Mouse (Mus musculus) gastrocnemius, postnatal 25 days (tissue): ENCODE measurements around the gene Tex33. TPM values are rescaled to one million over a fixed set of nuclear protein-coding genes. Genes with fewer than 3 reads are reported as not detected.

Experiments
- microRNA-seq, 2 experiments: library from miRNA; unstranded; fragments of <30 nt; microRNA quantifications; one replicate each; pipeline ENCODE4 v1.2.0; 2021; ENCODE audit warnings: borderline replicate concordance in 2 of 2
- total RNA-seq, 2 experiments: library from RNA; stranded (reverse); gene quantifications; 1 replicate in 1 of 2; 2 replicates in 1 of 2; pipeline ENCODE4 v1.2.3; 2021

Gene Tex33
- total RNA-seq, 2 experiments from 2014 or later: not detected

Small RNA genes within 50 kb of the gene (microRNA-seq; reads per million reads assigned to microRNA genes)
- gene Mir7676-2: 0 reads per million in 2 experiments

Other genes starting within 250 kb of the Tex33 start
- gene Ift27, start 221.8 kb downstream of the Tex33 start, total RNA-seq: 10 to 100 TPM; 20.2 to 22.5 TPM
- over 10,000 TPM; 18,412 to 20,409 TPM for gene Pvalb, start 189.5 kb downstream of the Tex33 start, total RNA-seq
- gene Ncf4, start 151.1 kb downstream of the Tex33 start, total RNA-seq: 1 to 10 TPM; 1.2 to 1.4 TPM
- gene Csf2rb2, start 90.2 kb downstream of the Tex33 start, total RNA-seq: 1 to 10 TPM in 1 of 2 experiments, under 1 TPM in 1; 0.38 to 1.1 TPM
- 1 to 10 TPM in 1 of 2 experiments, under 1 TPM in 1; 0.95 to 2.4 TPM for gene Csf2rb, start 70.2 kb downstream of the Tex33 start, total RNA-seq
- gene Tst, start 10.0 kb upstream of the Tex33 start, total RNA-seq: 10 to 100 TPM; 18.4 to 26.5 TPM
- gene Mpst, start 10.5 kb upstream of the Tex33 start, total RNA-seq: 10 to 100 TPM; 55.7 to 56.8 TPM
- gene Kctd17, start 32.7 kb upstream of the Tex33 start, total RNA-seq: 10 to 100 TPM; 15.8 to 22.8 TPM
- gene Tmprss6, start 72.7 kb upstream of the Tex33 start, total RNA-seq: not detected
- gene Il2rb, start 99.4 kb upstream of the Tex33 start, total RNA-seq: not detected
- gene C1qtnf6, start 135.5 kb upstream of the Tex33 start, total RNA-seq: 10 to 100 TPM; 16.4 to 16.8 TPM
- not detected for gene Sstr3, start 148.8 kb upstream of the Tex33 start, total RNA-seq
- gene Rac2, start 176.9 kb upstream of the Tex33 start, total RNA-seq: 1 to 10 TPM in 1 of 2 experiments, under 1 TPM in 1; 0.43 to 3.4 TPM
- 1 to 10 TPM; 2.4 to 2.8 TPM for gene Cyth4, start 201.1 kb upstream of the Tex33 start, total RNA-seq